Mouse (Mus musculus) right cerebral cortex, postnatal 10 days (tissue): ENCODE data around the gene Nubpl.
"Not testable (repeated sequence)": the region's sequence is repeated elsewhere in the genome, so short reads cannot be mapped to it uniquely, and the experiment has no call there.

ENCODE experiments used
- DNase-seq, 2 experiments: peaks; one replicate each; pipeline ENCODE4 v3.0.0; 2021; ENCODE audit warnings: low spot score in 2 of 2

The Nubpl gene

GRCm38 (mm10) chr12:52097650-52098070 is at the start of gene Nubpl:
Gene Nubpl, plus strand, starts transcription at chr12:52097737.
- peak; percentile 97 for DNase-seq

DNA sequence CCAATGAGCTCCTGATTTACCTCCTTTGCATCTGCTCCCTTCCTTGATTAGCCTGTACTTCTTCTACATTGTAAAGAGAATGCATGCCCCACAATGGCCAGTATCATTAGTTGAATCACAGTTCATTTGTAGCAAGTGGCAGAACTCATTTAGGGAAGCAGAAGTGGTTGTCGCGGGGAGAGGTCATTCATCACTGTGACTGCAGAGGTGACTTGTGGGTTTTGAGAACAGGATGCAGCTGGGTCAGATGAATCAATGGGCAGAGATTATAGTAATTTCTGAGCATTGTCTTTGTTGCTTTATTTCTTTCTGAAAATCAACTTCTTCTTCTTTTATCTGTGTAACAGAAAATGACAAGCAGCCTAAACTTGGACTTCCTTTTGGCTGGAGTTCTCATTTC is 48.2 kb upstream of the Nubpl start:
- no peak for DNase-seq

GRCm38 (mm10) chr12:52079296-52079695 is 18.2 kb upstream of the Nubpl start:
- not testable (repeated sequence) for DNase-seq

GRCm38 (mm10) chr12:52097049-52097649 is 388 bp upstream of the Nubpl start:
- DNase-seq = no peak

- DNase-seq = no peak
These were observed 22.7 kb downstream of the Nubpl start for GRCm38 (mm10) chr12:52120276-52120675.

GRCm38 (mm10) chr12:52126407-52126806 is 28.9 kb downstream of the Nubpl start:
- DNase-seq = no peak

DNA sequence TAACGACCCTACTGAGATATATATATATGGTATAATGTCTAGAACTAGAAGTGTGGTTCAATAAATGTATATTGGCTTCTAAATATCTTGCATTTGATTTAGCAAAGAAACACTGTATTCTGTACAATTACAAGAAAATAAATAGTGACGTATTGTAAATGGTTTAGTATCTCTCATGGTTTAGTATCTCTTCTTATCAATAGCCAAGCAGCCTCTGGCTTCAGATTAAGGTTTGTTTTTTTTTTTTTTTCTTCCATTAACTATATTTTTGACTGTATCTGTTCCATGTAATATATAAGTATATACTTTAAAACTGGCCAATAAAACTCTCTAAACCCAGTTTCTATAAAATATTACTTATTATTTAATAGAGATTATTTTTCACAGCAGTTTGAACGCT is 31.5 kb downstream of the Nubpl start:
- DNase-seq = no peak

- peak; percentile 36 to 50 for DNase-seq
These were observed 34.7 kb downstream of the Nubpl start for GRCm38 (mm10) chr12:52132256-52132655.

- no peak for DNase-seq
These were observed 40.8 kb downstream of the Nubpl start for GRCm38 (mm10) chr12:52138296-52138695.

- no peak for DNase-seq
These were observed 49.1 kb downstream of the Nubpl start for GRCm38 (mm10) chr12:52146639-52147038.

DNA sequence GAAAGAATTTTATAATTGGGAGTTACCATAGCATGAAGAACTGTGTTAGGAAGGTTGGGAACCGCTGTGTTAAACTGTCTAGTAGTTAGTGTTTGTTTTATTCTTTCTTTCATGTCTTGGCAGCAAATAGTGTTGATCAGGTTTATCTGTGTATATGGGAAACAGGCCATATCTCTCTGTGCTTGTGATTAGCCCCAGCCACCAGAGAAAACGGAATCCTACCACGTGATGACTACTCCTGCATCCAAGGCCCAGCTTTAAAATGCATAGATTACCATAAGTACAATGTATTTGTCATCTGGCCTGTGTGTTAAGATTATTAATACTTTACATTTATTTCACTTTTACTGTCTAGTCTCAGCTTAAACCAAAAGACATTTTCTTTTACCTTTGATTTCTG is 51.9 kb downstream of the Nubpl start:
- DNase-seq = no peak

DNA sequence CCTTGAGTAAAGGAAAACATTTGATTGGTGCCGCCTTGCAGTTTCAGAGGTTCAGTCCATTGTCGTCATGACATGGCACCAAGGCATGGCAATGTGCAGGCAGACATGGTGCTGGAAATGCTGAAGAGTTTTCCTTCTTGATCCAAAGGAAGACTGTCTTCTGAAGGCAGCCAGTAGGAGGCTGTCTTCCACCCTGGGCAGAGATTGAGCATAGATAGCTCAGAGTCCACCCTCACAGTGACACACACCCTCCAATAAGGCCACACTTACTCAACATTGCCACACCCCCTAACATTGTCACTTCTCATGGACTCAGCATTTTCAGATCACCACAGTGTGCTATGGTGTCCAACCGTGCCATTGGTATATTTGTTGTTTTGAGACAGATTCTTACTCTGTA is 54.5 kb downstream of the Nubpl start:
- no peak for DNase-seq

- no peak for DNase-seq
These were observed 57.4 kb downstream of the Nubpl start for GRCm38 (mm10) chr12:52154906-52155305.

GRCm38 (mm10) chr12:52164414-52164813 is 66.9 kb downstream of the Nubpl start:
- no peak for DNase-seq

DNA sequence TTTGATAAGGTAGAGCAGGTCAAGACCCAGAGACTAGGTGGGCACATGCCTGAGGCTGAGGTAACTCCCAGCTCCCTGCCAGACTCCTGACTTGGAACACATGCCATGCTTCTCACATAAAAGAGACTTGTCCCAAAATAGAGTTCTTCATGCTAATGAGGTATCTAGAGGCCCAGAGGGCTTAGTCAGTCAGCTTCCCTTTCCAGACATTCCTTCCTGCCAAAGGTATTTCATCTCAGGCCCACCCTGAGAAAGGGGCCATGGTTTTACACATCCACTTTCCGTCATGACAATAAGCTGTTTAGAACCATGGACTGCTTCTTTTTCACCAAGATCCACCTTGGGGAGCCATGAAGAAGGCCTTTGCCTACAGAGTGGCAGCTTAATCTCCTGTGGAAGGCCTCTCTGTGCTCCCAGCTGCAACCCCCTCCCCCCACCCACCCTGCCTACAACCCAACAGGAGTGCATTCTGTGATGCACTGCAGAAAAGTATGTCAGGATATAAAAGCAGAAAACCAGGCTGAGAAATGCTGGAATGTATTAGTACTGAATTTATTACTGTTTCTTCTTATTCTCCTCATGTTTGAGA is 88.8 kb downstream of the Nubpl start:
- no peak for DNase-seq

DNA sequence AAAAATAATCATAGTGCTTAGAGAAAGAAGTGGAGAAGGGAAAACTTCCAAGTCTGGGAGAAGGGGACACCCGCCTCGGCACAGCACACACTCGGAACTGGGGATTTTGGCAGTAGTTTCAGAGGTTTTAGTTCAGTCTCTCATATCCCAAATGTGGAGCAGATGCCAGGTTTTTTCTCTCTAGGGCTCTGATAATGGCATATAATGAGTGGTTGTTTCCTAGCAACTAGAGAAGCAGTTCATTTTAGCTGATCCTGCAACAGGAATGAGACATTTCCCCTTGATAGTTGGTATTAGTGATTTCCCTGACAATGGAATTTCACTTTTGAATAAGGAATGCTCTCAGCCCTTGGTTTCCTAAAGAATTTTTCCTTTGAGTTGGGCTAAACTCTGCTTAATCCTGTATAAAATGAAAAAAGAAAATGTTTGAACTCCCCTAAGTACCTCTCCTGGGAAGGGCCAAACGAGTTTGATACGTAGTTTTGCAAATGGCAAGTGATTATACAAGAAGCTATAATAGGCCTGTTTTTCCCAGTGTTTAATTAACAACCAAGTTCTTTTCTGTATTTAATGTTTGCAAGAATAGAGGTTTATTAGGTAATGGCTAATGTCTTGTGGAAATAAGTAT is 89.5 kb downstream of the Nubpl start:
- peak; percentile 40 to 50 for DNase-seq

DNA sequence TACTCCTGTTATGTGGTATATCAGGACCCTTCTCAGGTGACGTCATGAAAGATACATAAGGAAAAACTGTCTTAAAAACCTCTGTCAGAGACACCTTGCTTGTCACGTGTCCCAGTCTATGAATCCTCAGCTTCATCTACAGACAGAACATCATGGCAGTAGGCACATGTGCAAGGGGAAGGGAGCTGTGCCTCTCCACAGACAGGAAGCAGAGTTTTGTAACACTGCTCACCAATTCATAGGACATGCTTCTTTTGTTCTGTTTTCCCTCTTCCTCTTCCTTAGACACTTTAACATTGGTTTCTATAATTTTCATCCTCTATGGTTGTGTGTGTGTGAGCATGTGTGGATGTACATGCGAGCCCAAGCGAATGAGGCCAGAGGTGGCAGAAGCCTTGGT is 100.9 kb downstream of the Nubpl start:
- no peak for DNase-seq

DNA sequence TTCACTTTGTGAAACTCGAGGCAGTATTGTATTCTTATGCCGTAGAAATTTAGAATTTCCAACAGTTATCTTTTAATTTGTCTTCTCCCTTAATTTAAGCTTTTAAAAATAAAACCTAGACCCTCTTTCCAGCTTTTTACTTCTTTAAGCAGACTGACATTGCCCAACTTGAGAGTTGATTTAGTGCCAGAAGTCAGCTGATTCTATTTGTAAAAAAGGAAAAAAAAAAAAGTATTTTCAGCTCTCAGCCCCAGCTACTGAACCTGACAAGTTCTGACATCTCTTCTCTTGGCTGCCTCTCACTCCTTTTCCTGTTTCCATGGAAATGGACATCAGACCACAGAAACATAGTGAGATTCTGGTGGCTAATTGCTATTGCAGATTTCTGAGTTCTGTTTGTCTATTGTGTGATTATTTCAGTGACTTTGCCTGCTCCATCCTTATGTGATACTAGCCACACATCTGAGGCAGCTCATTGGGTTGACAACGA is 111.6 kb downstream of the Nubpl start:
- DNase-seq = peak in 1 of 2 experiments; percentile 56

GRCm38 (mm10) chr12:52211144-52211543 is 113.6 kb downstream of the Nubpl start:
- no peak for DNase-seq

GRCm38 (mm10) chr12:52214837-52215236 is 117.3 kb downstream of the Nubpl start:
- DNase-seq = no peak

GRCm38 (mm10) chr12:52224954-52225353 is 127.4 kb downstream of the Nubpl start:
- no peak for DNase-seq

GRCm38 (mm10) chr12:52228746-52229145 is 131.2 kb downstream of the Nubpl start:
- no peak for DNase-seq

DNA sequence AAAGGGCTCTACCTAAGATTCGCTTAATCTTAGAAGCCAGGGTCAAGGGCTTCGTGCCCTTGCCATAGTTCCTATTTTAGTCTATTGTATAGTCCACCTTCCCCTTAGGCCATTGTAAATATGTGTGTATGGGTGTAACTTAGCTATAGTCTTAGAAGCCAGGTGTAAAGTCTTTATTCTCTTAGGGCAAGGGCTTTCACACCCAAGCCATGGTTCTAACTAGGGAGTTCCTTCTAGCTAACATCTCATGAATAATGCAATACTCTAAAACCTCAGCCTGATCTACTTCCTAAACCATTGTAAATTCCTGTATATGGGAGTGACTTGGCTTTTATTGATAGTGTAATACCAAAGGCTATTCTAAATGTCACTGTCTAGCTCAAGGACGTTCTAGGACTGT is 134.4 kb downstream of the Nubpl start:
- DNase-seq = not testable (repeated sequence)
